Mouse (Mus musculus) retina, embryonic 14.5 days (tissue): ENCODE measurements around the gene Rac3.
"Not testable (repeated sequence)": the region's sequence is repeated elsewhere in the genome, so short reads cannot be mapped to it uniquely, and the experiment has no call there.

ENCODE experiments used
- DNase-seq: peaks from one replicate; pipeline ENCODE4 v3.0.0-alpha.2; 2015; ENCODE audit warnings: low spot score

Gene Rac3

GRCm38 (mm10) chr11:120729432-120730050, 8.3 kb downstream of the Rac3 start:
- peak; percentile 73 for DNase-seq

- no peak for DNase-seq
These were observed 9.1 kb downstream of the Rac3 start for GRCm38 (mm10) chr11:120730331-120730870.

- no peak for DNase-seq
These were observed 10.1 kb downstream of the Rac3 start for GRCm38 (mm10) chr11:120731395-120731794.

GRCm38 (mm10) chr11:120731858-120732680, 10.8 kb downstream of the Rac3 start, which contains the start of gene Cbr2:
Gene Cbr2 (minus strand): TSS chr11:120732114.
- no peak for DNase-seq

GRCm38 (mm10) chr11:120733521-120733920, 12.3 kb downstream of the Rac3 start:
- no peak for DNase-seq

- DNase-seq, result no peak
These were observed 15.2 kb downstream of the Rac3 start for GRCm38 (mm10) chr11:120736424-120736823.

GRCm38 (mm10) chr11:120740981-120741380, 19.7 kb downstream of the Rac3 start:
- no peak for DNase-seq

GRCm38 (mm10) chr11:120744121-120744701, 22.9 kb downstream of the Rac3 start:
- DNase-seq, result no peak

GRCm38 (mm10) chr11:120747974-120748373, 26.7 kb downstream of the Rac3 start:
- no peak for DNase-seq

GRCm38 (mm10) chr11:120749430-120749829, 28.2 kb downstream of the Rac3 start:
- peak; percentile 57 for DNase-seq

GRCm38 (mm10) chr11:120751606-120752005, 30.3 kb downstream of the Rac3 start:
- no peak for DNase-seq

GRCm38 (mm10) chr11:120760236-120760635, 39.0 kb downstream of the Rac3 start:
- DNase-seq, result no peak

GRCm38 (mm10) chr11:120761811-120762671, 40.8 kb downstream of the Rac3 start:
- no peak for DNase-seq

- not testable (repeated sequence) for DNase-seq
These were observed 41.4 kb downstream of the Rac3 start, which contains the start of gene Hmga1b for GRCm38 (mm10) chr11:120762672-120763041. Gene Hmga1b (plus strand): TSS chr11:120762794.

GRCm38 (mm10) chr11:120763121-120763999, 42.1 kb downstream of the Rac3 start:
- not testable (repeated sequence) for DNase-seq

GRCm38 (mm10) chr11:120767023-120767422, 45.8 kb downstream of the Rac3 start:
- DNase-seq, result not testable (repeated sequence)

GRCm38 (mm10) chr11:120768206-120768605, 46.9 kb downstream of the Rac3 start:
- no peak for DNase-seq

GRCm38 (mm10) chr11:120772749-120773148, 51.5 kb downstream of the Rac3 start:
- DNase-seq, result no peak
